Mouse (Mus musculus): ENCODE data around the gene Lpcat1. TPM values are rescaled to one million over a fixed set of nuclear protein-coding genes. Genes with fewer than 3 reads are reported as not detected.

The Lpcat1 gene
- total RNA-seq (2017) = 19.4 and 22.5 TPM in 2 replicates

- peak; percentile 51 to 73 for ATAC-seq (replicated peaks in 1 of 2; ENCODE audit: insufficient read depth in 1 of 2, low FRiP score in 2 of 2, low TSS enrichment in 1 of 2, low read depth in 1 of 2, poor library complexity in 2 of 2, severe bottlenecking in 2 of 2)
These were observed at the start of gene Lpcat1 for GRCm38 (mm10) chr13:73467034-73467420. Gene Lpcat1 (plus strand): TSS chr13:73467197.

DNA sequence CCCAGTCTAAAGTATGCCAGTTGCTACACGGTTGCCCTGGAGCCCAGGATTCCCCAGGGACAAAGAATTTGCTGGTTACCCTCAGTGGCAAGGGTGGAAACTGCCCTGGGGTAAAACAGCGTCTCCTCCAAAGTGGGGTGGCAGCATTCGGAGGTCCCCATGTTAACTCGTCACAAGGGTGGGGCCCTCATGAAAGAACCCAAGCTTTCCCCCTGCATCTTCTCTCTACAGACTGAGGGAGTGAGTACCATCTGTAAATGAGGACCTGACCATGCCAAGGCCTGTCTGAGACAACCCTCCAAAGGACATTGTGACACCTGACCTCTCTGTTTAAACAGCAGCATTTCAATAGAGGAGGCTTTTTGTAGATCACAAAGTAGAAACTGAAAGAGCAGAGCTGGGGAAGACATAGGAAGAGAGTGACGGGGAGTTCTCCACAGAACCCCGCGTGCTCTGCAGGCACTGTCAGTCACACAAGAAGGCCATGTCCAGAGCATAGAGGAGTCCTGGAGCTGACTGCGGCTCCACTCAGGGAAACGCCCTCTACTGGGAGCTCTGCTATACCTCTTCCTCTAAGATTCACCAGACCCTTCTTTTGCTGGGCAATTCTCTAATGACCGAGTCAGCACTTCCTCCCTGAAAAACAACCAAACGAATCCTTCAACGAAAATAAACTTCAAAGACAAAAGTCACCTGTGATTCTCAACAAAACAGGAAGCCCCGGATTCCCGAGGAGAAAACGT lies 49.3 kb upstream of the Lpcat1 start:
- ATAC-seq (replicated peaks in 1 of 2; ENCODE audit: insufficient read depth in 1 of 2, low FRiP score in 2 of 2, low TSS enrichment in 1 of 2, low read depth in 1 of 2, poor library complexity in 2 of 2, severe bottlenecking in 2 of 2) = peak; percentile 88 to 94

GRCm38 (mm10) chr13:73418297-73418696 lies 48.7 kb upstream of the Lpcat1 start:
- no peak for ATAC-seq (replicated peaks in 1 of 2; ENCODE audit: insufficient read depth in 1 of 2, low FRiP score in 2 of 2, low TSS enrichment in 1 of 2, low read depth in 1 of 2, poor library complexity in 2 of 2, severe bottlenecking in 2 of 2)

GRCm38 (mm10) chr13:73419244-73419643 lies 47.8 kb upstream of the Lpcat1 start:
- ATAC-seq (replicated peaks in 1 of 2; ENCODE audit: insufficient read depth in 1 of 2, low FRiP score in 2 of 2, low TSS enrichment in 1 of 2, low read depth in 1 of 2, poor library complexity in 2 of 2, severe bottlenecking in 2 of 2) = no peak

- ATAC-seq (replicated peaks in 1 of 2; ENCODE audit: insufficient read depth in 1 of 2, low FRiP score in 2 of 2, low TSS enrichment in 1 of 2, low read depth in 1 of 2, poor library complexity in 2 of 2, severe bottlenecking in 2 of 2) = no peak
These were observed 44.0 kb upstream of the Lpcat1 start for GRCm38 (mm10) chr13:73423043-73423442.

- no peak for ATAC-seq (replicated peaks in 1 of 2; ENCODE audit: insufficient read depth in 1 of 2, low FRiP score in 2 of 2, low TSS enrichment in 1 of 2, low read depth in 1 of 2, poor library complexity in 2 of 2, severe bottlenecking in 2 of 2)
These were observed 42.0 kb upstream of the Lpcat1 start for GRCm38 (mm10) chr13:73425035-73425434.

GRCm38 (mm10) chr13:73425839-73426490 lies 41.0 kb upstream of the Lpcat1 start:
- peak; percentile 77 to 92 for ATAC-seq (replicated peaks in 1 of 2; ENCODE audit: insufficient read depth in 1 of 2, low FRiP score in 2 of 2, low TSS enrichment in 1 of 2, low read depth in 1 of 2, poor library complexity in 2 of 2, severe bottlenecking in 2 of 2)

- ATAC-seq (replicated peaks in 1 of 2; ENCODE audit: insufficient read depth in 1 of 2, low FRiP score in 2 of 2, low TSS enrichment in 1 of 2, low read depth in 1 of 2, poor library complexity in 2 of 2, severe bottlenecking in 2 of 2) = no peak
These were observed 40.4 kb upstream of the Lpcat1 start for GRCm38 (mm10) chr13:73426587-73426986.

DNA sequence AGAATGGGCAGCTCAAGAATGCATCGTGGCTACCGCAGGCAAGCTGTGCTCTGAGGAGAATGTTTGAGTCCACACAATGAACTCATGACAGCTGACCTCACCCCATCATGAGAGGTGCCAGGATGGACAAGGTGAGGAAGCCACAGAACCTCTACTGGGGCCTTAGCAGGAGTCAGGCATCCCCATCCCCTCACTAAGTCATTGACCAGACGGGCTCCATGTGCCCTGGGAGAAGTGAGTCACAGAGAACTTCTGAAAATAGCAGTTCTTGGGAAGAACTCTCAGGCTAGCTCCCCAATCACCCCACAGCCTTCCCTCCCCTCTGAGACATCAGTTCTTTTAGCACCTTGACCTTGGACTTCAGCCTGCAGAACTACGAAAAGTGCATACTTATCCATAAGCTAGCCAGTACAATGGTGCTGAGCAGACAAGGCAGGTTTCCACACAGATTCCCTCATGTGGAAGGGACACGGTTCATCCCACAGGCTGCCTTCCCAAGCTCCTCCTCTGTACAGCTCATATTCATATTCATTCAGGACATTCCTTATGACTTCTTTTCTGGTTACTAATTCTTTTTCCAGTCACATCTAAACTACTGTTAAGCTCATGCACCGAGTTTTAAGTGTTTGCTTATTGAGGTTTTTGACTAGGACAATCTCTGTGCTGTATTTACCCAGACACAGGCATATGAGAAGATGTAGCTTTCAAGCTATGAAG lies 37.2 kb upstream of the Lpcat1 start:
- ATAC-seq (replicated peaks in 1 of 2; ENCODE audit: insufficient read depth in 1 of 2, low FRiP score in 2 of 2, low TSS enrichment in 1 of 2, low read depth in 1 of 2, poor library complexity in 2 of 2, severe bottlenecking in 2 of 2) = no peak

DNA sequence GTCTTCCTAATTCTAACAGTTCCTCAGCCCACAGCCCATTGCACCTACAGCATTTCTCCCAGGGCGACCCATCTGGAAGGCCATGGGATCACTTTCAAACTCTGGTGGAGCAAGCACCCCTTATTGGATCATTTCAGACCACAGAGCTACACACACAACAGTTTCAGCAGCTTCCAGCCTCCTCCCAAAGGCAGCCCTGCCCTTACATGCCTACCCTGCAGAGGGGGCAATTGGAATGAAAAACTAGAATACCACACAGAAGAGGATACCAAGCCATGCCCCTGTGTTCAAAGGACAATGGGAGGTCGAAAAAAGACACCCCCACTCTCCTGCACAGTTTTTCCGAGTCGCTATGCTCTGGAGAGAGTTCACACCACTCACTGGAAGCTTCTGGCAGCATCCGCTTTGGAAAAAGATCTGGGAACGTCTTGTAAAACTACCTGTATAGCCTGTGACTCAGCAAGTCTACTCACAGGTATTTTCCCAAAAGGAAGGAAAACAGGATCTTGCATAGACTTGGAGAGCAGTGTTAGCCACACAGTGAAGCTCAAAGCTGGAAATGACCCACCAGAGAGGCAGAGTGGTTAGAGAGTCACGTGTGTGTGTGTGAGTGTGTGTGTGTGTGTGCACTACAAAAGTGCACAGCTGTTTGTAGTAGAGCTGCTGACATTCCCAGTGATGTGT lies 34.4 kb upstream of the Lpcat1 start:
- ATAC-seq (replicated peaks in 1 of 2; ENCODE audit: insufficient read depth in 1 of 2, low FRiP score in 2 of 2, low TSS enrichment in 1 of 2, low read depth in 1 of 2, poor library complexity in 2 of 2, severe bottlenecking in 2 of 2) = no peak

GRCm38 (mm10) chr13:73433681-73434535 lies 33.1 kb upstream of the Lpcat1 start:
- peak in 1 of 2 experiments; percentile 43; a peak in 1 of 4 replicates for ATAC-seq (replicated peaks in 1 of 2; ENCODE audit: insufficient read depth in 1 of 2, low FRiP score in 2 of 2, low TSS enrichment in 1 of 2, low read depth in 1 of 2, poor library complexity in 2 of 2, severe bottlenecking in 2 of 2)

GRCm38 (mm10) chr13:73434687-73435086 lies 32.3 kb upstream of the Lpcat1 start:
- ATAC-seq (replicated peaks in 1 of 2; ENCODE audit: insufficient read depth in 1 of 2, low FRiP score in 2 of 2, low TSS enrichment in 1 of 2, low read depth in 1 of 2, poor library complexity in 2 of 2, severe bottlenecking in 2 of 2) = no peak

DNA sequence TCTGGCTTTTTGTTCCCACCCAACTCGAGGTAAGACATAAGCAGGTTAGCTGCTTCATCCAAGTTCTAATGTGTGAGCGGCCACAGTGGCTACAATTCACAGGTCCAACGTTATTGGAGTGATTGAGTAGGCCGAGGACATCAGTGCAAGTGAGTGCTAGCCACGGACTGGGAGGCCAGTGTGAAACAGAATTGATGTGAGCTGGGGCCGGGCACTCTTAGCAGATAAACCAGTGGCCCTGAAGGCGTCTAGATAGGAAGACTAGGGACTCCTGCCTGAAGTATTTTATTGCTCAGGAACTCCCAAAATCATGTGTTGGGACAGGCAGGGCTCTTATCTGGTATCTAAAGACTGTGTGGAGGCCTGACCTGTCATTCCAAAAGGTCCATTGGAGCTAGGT lies 31.3 kb upstream of the Lpcat1 start:
- no peak for ATAC-seq (replicated peaks in 1 of 2; ENCODE audit: insufficient read depth in 1 of 2, low FRiP score in 2 of 2, low TSS enrichment in 1 of 2, low read depth in 1 of 2, poor library complexity in 2 of 2, severe bottlenecking in 2 of 2)

DNA sequence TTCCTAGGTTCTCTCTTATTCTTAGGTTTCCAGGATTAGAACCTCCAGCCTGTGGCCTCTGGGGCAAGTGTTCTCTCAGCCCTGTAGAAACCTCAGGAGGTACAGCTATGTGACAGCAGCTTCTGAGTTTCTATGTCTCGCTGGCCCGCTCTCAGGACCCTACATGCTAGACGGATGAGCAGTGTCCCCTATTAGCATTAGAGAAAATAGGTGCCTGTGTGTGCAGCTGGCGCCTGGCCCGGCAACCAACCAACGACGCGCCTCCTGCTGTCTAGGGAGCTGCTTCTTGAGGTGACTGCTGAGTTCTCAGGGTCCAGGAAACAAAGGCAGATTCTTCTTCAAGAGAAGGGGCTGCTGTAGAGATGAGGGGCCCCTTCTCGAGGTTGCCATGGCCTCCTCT lies 27.9 kb upstream of the Lpcat1 start:
- ATAC-seq (replicated peaks in 1 of 2; ENCODE audit: insufficient read depth in 1 of 2, low FRiP score in 2 of 2, low TSS enrichment in 1 of 2, low read depth in 1 of 2, poor library complexity in 2 of 2, severe bottlenecking in 2 of 2) = no peak

GRCm38 (mm10) chr13:73441032-73441431 lies 26.0 kb upstream of the Lpcat1 start:
- ATAC-seq (replicated peaks in 1 of 2; ENCODE audit: insufficient read depth in 1 of 2, low FRiP score in 2 of 2, low TSS enrichment in 1 of 2, low read depth in 1 of 2, poor library complexity in 2 of 2, severe bottlenecking in 2 of 2) = no peak

- no peak for ATAC-seq (replicated peaks in 1 of 2; ENCODE audit: insufficient read depth in 1 of 2, low FRiP score in 2 of 2, low TSS enrichment in 1 of 2, low read depth in 1 of 2, poor library complexity in 2 of 2, severe bottlenecking in 2 of 2)
These were observed 25.3 kb upstream of the Lpcat1 start for GRCm38 (mm10) chr13:73441686-73442085.

DNA sequence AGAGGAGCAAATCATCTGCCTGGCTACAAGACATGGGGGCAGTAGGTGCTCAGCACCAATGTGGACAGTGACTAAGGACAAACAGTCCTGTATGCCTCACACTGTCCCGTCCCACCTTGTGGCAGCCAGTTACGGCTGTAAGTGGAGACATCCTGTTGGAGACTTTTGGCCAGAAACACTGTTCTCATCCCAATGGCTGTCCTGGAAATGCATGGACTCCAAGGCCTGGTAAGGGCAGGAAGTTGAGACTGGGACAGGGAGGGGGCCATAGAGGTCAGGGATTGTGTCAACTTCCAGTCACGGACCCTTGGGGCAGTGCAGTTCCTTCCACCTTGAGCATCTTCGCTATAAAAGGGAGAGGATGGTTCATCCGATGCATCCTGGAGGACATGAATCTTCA lies 24.6 kb upstream of the Lpcat1 start:
- ATAC-seq (replicated peaks in 1 of 2; ENCODE audit: insufficient read depth in 1 of 2, low FRiP score in 2 of 2, low TSS enrichment in 1 of 2, low read depth in 1 of 2, poor library complexity in 2 of 2, severe bottlenecking in 2 of 2) = no peak
